Mouse (Mus musculus) yolk sac, embryonic 10.5 days (tissue): ENCODE results near the gene Olfr1129.
"Not testable (repeated sequence)": the region's sequence is repeated elsewhere in the genome, so short reads cannot be mapped to it uniquely, and the experiment has no call there.

Source experiments
- DNase-seq: peaks from one replicate; pipeline ENCODE4 v3.0.0-alpha.2; 2017; ENCODE audit warnings: low spot score

Gene Olfr1129

DNA sequence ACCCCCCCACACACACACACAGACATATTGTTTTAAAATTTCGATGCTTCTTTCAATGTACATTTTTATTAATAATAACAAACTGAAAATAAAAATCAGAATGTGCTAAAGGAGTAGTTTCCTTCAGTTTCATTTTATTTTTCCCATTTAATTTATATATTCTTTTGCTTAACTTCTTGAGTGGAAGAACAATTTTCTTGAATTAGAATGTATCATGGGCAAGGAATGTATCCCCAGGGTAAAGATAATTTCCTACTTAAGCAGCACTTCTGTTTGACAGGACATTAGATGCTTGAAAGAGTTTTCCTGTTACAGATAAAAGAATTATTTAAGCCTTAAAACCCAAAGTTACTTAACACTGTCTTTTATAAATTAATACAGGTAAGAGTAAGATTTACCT lies at the start of gene Olfr1129:
Olfr1129 (plus strand) TSS at position 301 of the 400 bp plus-strand sequence.
- DNase-seq, result not testable (repeated sequence)

DNA sequence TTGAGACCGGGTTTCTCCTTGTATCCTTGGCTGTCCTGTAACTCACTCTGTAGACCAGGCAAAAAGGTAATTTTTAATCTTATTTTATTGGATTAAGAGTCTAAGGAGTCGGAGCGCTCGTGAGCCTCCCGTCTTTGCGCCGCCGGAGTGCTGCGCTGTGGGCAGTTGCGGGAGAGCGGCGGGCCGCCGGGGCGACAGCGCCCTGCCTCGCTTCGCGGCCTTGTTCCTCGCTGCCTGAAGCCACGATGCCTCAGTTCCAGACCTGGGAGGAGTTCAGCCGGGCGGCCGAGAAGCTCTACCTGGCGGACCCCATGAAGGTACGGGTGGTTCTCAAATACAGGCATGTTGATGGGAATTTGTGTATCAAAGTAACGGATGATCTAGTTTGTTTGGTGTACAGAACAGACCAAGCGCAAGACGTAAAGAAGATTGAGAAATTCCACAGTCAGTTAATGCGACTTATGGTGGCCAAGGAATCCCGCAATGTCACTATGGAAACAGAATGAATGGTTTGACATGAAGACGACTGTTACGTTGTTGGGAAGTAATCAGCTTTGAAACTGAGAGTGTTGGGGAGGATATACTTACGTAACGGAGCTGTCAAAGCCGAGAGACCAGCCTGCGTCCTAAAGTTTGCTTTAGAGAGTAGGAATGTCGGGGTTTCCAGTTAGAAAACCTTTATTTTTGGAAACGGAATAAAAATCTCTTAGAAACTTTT lies 47.6 kb upstream of the Olfr1129 start:
- not testable (repeated sequence) for DNase-seq

DNA sequence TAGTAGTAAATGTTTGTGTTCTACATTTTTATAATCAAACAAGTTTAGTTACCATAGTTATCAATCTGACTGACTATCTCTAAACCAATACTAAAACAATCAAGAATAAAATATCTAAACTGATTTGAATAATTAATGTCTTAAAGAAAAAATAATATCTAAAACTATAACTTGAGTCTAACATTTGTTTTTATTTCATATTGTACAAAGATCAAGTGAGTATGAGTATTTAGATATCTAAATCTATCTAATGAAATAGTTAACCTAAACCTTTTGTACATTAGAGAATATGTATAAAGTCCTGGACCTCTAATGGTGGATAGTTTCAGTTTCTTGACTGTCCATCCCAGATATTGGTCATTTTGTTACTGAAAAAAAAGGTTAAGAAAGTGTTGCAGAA lies 42.2 kb upstream of the Olfr1129 start, which contains the start of gene Olfr153:
Olfr153 (plus strand) TSS at position 301 of the 400 bp plus-strand sequence.
- DNase-seq, result no peak

DNA sequence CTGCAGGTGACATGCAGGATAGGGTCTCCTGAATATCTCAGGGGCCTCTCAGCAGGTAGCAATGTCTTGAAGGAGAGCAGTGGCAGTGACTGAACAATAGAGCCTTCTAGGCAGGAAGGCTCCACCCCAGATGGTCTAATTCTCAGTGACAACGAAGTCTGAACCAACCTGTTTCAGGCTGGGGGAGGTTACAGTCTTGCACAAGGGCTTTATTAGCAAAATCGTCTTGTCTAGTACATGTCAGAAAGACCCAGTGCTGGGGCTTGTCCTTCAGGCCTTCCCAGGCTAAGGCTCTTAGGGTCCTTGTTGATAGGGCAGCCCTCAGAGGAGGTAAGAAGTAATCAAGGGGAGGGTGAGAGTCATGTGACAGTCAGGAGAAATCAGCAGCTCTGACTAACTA lies 38.9 kb upstream of the Olfr1129 start:
- no peak for DNase-seq

DNA sequence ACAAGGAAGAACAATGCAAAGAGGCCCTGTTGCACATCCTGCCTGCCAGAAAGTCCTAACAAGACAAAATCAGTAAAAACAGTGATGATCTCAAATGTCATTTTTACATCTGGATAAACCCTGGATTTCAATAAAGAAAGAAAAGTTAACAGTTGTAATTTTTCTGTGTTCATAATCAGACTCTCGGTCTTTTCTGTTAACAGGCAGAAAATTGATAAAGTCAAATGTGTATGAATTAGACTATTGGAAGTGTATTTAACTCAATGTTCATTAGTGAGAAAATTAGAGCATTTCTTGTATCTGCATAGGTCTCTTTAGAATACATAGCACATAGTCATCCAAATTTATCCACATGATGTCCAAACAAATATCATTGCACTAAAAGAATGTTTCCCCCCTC lies 28.3 kb upstream of the Olfr1129 start, which contains the start of gene Olfr1128:
Olfr1128 (minus strand) TSS at position 101 of the 400 bp plus-strand sequence.
- no peak for DNase-seq

DNA sequence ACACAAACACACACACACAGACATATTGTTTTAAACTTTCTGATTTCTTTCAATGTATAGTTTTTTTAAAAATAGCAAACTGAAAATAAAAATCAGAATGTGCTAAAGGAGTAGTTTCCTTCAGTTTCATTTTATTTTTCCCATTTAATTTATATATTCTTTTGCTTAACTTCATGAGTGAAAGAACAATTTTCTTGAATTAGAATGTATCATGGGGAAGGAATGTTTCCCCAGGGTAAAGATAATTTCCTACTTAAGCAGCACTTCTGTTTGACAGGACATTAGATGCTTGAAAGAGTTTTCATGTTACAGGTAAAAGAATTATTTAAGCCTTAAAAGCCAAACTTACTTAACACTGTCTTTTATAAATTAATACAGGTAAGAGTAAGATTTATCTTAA lies 32.2 kb downstream of the Olfr1129 start, which contains the start of gene Olfr1130:
Olfr1130 (plus strand) TSS at position 301 of the 400 bp plus-strand sequence.
- not testable (repeated sequence) for DNase-seq

DNA sequence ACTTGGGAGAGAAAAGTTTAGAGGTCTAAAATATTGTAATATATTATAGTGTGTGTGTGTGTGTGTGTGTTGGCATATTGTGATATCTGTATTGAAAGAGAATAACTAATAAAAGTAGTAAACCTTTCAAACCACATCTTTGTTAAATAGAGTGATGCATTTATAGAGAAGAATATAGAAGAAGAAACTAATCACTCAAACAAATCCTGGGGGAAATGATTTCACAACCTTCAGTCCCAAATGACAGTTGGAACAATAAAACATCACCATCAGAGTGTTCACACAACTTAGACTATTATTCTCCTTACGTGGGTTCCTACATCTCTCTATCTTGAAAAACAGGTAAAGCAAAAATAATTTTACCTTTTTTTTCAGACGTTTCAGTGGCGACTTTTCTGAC lies 53.1 kb downstream of the Olfr1129 start, which contains the start of gene Olfr1131:
Olfr1131 (plus strand) TSS at position 301 of the 400 bp plus-strand sequence.
- DNase-seq, result no peak
